Mouse (Mus musculus) effector memory CD4-positive, alpha-beta T cell, adult 7 months (primary cell): ENCODE data around the gene Lrrc9. TPM values are rescaled to one million over a fixed set of nuclear protein-coding genes. Genes with fewer than 3 reads are reported as not detected.

Experiments used
- polyA plus RNA-seq: library from polyadenylated mRNA; unstranded; fragments of 100-300 nt; shearing (Covaris generic); gene quantifications from one replicate; pipeline ENCODE4 v1.2.1, GENCODE M21; 2017

Lrrc9 gene
- 0.10 TPM for polyA plus RNA-seq

GRCm38 (mm10) chr12:72441839-72442576 lies at the start of gene Lrrc9:
Gene Lrrc9 (plus strand): TSS chr12:72441866.

GRCm38 (mm10) chr12:72408954-72409353 lies 32.7 kb upstream of the Lrrc9 start, which contains the start of gene Rtn1:
Gene Rtn1 (minus strand): TSS chr12:72409054.

GRCm38 (mm10) chr12:72536021-72536597 lies 94.4 kb downstream of the Lrrc9 start, which contains the start of gene Pcnx4:
Gene Pcnx4 (plus strand): TSS chr12:72536383.

Other genes starting within 250 kb of the Lrrc9 start
- gene Rtn1, start 32.8 kb upstream of the Lrrc9 start, polyA plus RNA-seq = not detected
- 6.8 TPM for gene Pcnx4, start 94.5 kb downstream of the Lrrc9 start, polyA plus RNA-seq
- not detected for gene Gm4756, start 207.8 kb downstream of the Lrrc9 start, polyA plus RNA-seq
- 51.7 TPM for gene Dhrs7, start 223.0 kb downstream of the Lrrc9 start, polyA plus RNA-seq